Mouse (Mus musculus) yolk sac, embryonic 10.5 days (tissue): ENCODE measurements around the gene Polh.

Experiments
- DNase-seq: peaks from one replicate; pipeline ENCODE4 v3.0.0-alpha.2; 2017; ENCODE audit warnings: low spot score

Gene Polh

GRCm38 (mm10) chr17:46202421-46203071 is at the start of gene Polh, which contains the start of gene Xpo5:
TSS of gene Polh (minus strand) at chr17:46202645.
TSS of gene Xpo5 (plus strand) at chr17:46202782.
- DNase-seq: peak; percentile 94

GRCm38 (mm10) chr17:46251174-46251573 is 48.7 kb upstream of the Polh start:
- no peak for DNase-seq

GRCm38 (mm10) chr17:46248189-46248522 is 45.7 kb upstream of the Polh start:
- DNase-seq: no peak

- DNase-seq: peak; percentile 94
Observed at GRCm38 (mm10) chr17:46247512-46248188, 45.2 kb upstream of the Polh start, which contains the start of the genes Polr1c and Yipf3. TSS of gene Polr1c (minus strand) at chr17:46248054. TSS of gene Yipf3 (plus strand) at chr17:46248080.

GRCm38 (mm10) chr17:46244579-46244978 is 42.1 kb upstream of the Polh start:
- no peak for DNase-seq

GRCm38 (mm10) chr17:46243624-46244023 is 41.2 kb upstream of the Polh start:
- DNase-seq: no peak

- no peak for DNase-seq
Observed at GRCm38 (mm10) chr17:46242993-46243392, 40.5 kb upstream of the Polh start.

GRCm38 (mm10) chr17:46242274-46242673 is 39.8 kb upstream of the Polh start:
- no peak for DNase-seq

GRCm38 (mm10) chr17:46241471-46241870 is 39.0 kb upstream of the Polh start:
- no peak for DNase-seq

GRCm38 (mm10) chr17:46239516-46240114 is 37.2 kb upstream of the Polh start:
- no peak for DNase-seq

- DNase-seq: no peak
Observed at GRCm38 (mm10) chr17:46237480-46237879, 35.0 kb upstream of the Polh start.

- DNase-seq: no peak
Observed at GRCm38 (mm10) chr17:46237079-46237478, 34.6 kb upstream of the Polh start.

- DNase-seq: no peak
Observed at GRCm38 (mm10) chr17:46236067-46236466, 33.6 kb upstream of the Polh start.

GRCm38 (mm10) chr17:46227576-46227975 is 25.1 kb upstream of the Polh start:
- DNase-seq: no peak

GRCm38 (mm10) chr17:46221601-46222000 is 19.2 kb upstream of the Polh start:
- no peak for DNase-seq

GRCm38 (mm10) chr17:46210550-46210949 is 8.1 kb upstream of the Polh start:
- no peak for DNase-seq

GRCm38 (mm10) chr17:46206676-46207075 is 4.2 kb upstream of the Polh start:
- DNase-seq: no peak

GRCm38 (mm10) chr17:46203078-46203477 is 633 bp upstream of the Polh start:
- DNase-seq: no peak

- no peak for DNase-seq
Observed at GRCm38 (mm10) chr17:46201151-46201550, 1.3 kb downstream of the Polh start.

GRCm38 (mm10) chr17:46188829-46189228 is 13.6 kb downstream of the Polh start:
- DNase-seq: no peak

- DNase-seq: no peak
Observed at GRCm38 (mm10) chr17:46182273-46182672, 20.2 kb downstream of the Polh start.

GRCm38 (mm10) chr17:46170538-46170937 is 31.9 kb downstream of the Polh start:
- peak; percentile 36 for DNase-seq

- no peak for DNase-seq
Observed at GRCm38 (mm10) chr17:46168768-46169167, 33.7 kb downstream of the Polh start.
